Comparison of ENCODE assay signal across 25 mouse cellular contexts in the genomic region with DNA sequence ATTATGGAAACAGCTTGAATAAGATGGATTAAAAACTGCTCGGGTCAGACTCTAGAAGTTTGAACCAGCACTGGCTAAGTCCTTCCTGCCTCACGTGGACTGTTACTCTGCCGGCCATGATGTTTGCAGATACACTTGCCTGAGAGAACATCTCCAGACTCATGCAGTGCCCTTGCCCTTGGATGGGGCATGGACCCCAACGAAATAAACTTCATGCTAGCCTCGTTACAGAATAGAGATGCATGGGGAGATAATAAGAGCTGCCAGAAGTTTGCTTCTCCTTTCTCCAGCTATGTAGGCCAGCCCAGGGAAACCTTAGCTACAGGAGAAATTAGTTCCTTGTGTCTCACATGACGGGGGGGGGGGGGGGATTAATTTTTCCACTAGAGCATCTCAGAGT. TPM values are rescaled to one million over a fixed set of nuclear protein-coding genes. Genes with fewer than 3 reads are reported as not detected.
A peak's percentile ranks its signal among the peaks of the same experiment; 100 is the strongest.
DNase-seq lines count a peak whose midpoint lies in the region; TF ChIP-seq lines count a peak whose summit lies in the region.
"Had no signal": no experiment of that assay in that cellular context is flagged by ENCODE, and none has a peak within 500 bp of the region (broad histone marks: within the 10 kb centered on the region; RNA-seq: fewer than 3 reads in every experiment).

No protein-coding gene starts in this region.

- H3K4me1 ChIP-seq in heart, embryonic 10.5 days, result no peaks in the 10 kb centered on the region
- peaks cover 15 to 22% of the 10 kb centered on the region in 2 experiments for H3K4me1 ChIP-seq in MEL (ENCODE audit: control insufficient read depth in 1 of 2, insufficient read depth in 2 of 2, low read length in 2 of 2)

- TF ChIP-seq EP300 in MEL (IDR thresholded peaks at IDR 0.05; ENCODE audit: low read depth in 1 of 2, low read length in 2 of 2), result peak in 1 of 2 experiments; percentile 38; a peak in 2 of 4 replicates

- H3K27ac ChIP-seq in heart, embryonic 10.5 days, result no peak overlapping the region
- H3K27ac ChIP-seq in MEL (ENCODE audit: control insufficient read depth, low read depth, low read length), result peak overlapping the region; percentile 17; the same call in 1 of the 2 replicates

- H3K9ac ChIP-seq in MEL (ENCODE audit: control insufficient read depth, low read depth, low read length, poor library complexity, severe bottlenecking), result peak overlapping the region; percentile 43; the same call in 1 of the 2 replicates

- H3K9me3 ChIP-seq in heart, embryonic 10.5 days, result no peaks in the 10 kb centered on the region
- no peaks in the 10 kb centered on the region for H3K9me3 ChIP-seq in MEL (replicated peaks; ENCODE audit: insufficient read depth, low read length)
- H3K9me3 ChIP-seq: G1E had no signal

- no peak for TF ChIP-seq RAD21 in MEL (IDR thresholded peaks at IDR 0.05; ENCODE audit: low read depth, low read length)

- H3K4me3 ChIP-seq in heart, embryonic 10.5 days, result no peak overlapping the region
- no peak overlapping the region for H3K4me3 ChIP-seq in MEL (ENCODE audit: control insufficient read depth in 1 of 2, insufficient read depth in 1 of 2, low read depth in 2 of 2, low read length in 2 of 2)

- no peak for TF ChIP-seq CTCF in MEL (IDR thresholded peaks at IDR 0.05 in 2 of 3, conservative IDR thresholded peaks at IDR 0.05 in 1 of 3; ENCODE audit: control insufficient read depth in 1 of 3, insufficient read depth in 1 of 3, low read depth in 2 of 3, low read length in 3 of 3, poor library complexity in 1 of 3, severe bottlenecking in 1 of 3)

- H3K79me2 ChIP-seq in MEL (ENCODE audit: control insufficient read depth, insufficient read depth, low read length, poor library complexity), result no peaks in the 10 kb centered on the region

- peak; percentile 67 for DNase-seq in heart, adult 11 months
- no peak for DNase-seq in heart, embryonic 10.5 days (ENCODE audit: low spot score)
- peak; percentile 61 for DNase-seq in MEL (ENCODE audit: low read depth, low spot score)
- DNase-seq in adrenal gland, adult 2 months, result no peak
- DNase-seq: adrenal gland, adult 8-10 months; adrenal gland, postnatal 10 days; adrenal gland, postnatal 14 days; adrenal gland, postnatal 25 days; adrenal gland, postnatal 36 days; B cell, adult 2 months; cerebellum, adult 11 months; cerebellum, adult 11-12 months; cerebellum, adult 18-20 months; cerebellum, adult 2 months; cerebellum, adult 8-10 months had no signal

- no peaks in the 10 kb centered on the region for H3K36me3 ChIP-seq in heart, embryonic 10.5 days
- H3K36me3 ChIP-seq in MEL (ENCODE audit: control insufficient read depth in 1 of 2, insufficient read depth in 2 of 2, low read length in 2 of 2), result peaks cover 0 to 23% of the 10 kb centered on the region in 2 experiments; a peak in 2 of 4 replicates
- H3K36me3 ChIP-seq: G1E had no signal

- TF ChIP-seq POLR2A in MEL (IDR thresholded peaks at IDR 0.05; ENCODE audit: control insufficient read depth in 1 of 2, insufficient read depth in 1 of 2, low read depth in 1 of 2, low read length in 2 of 2, poor library complexity in 1 of 2), result no peak

- WGBS in heart, embryonic 10.5 days, result 73% methylated on average over 6 of the region's 6 CpGs

- peaks cover 14% of the 10 kb centered on the region; the same call in 1 of the 2 replicates for H3K27me3 ChIP-seq in heart, embryonic 10.5 days (ENCODE audit: insufficient read depth, poor library complexity, severe bottlenecking)
- no peaks in the 10 kb centered on the region for H3K27me3 ChIP-seq in MEL (ENCODE audit: control insufficient read depth in 1 of 2, insufficient read depth in 2 of 2, low read length in 2 of 2)
- H3K27me3 ChIP-seq: CH12.LX, Patski had no signal

TF ChIP-seq in MEL, 35 proteins besides CTCF, POLR2A, EP300 and RAD21:
- TF ChIP-seq USF1 (IDR thresholded peaks at IDR 0.05; ENCODE audit: low read depth, low read length) (peak; percentile 38; the same call in 1 of the 2 replicates), MYC (IDR thresholded peaks at IDR 0.05; ENCODE audit: low read depth, low read length) (peak; percentile 41; the same call in 1 of the 2 replicates), MAZ (IDR thresholded peaks at IDR 0.05; ENCODE audit: low read depth, low read length) (no peak), MXI1 (IDR thresholded peaks at IDR 0.05; ENCODE audit: low read depth, low read length) (0 out of 2 replicates have a peak, but pooled peaks have one; percentile 17), BHLHE40 (IDR thresholded peaks at IDR 0.05; ENCODE audit: borderline replicate concordance, low read depth, low read length) (no peak), SMC3 (IDR thresholded peaks at IDR 0.05; ENCODE audit: low read depth, low read length) (0 out of 2 replicates have a peak, but pooled peaks have one; percentile 7), MAX (IDR thresholded peaks at IDR 0.05; ENCODE audit: low read length) (peak; percentile 58), GATA1 (IDR thresholded peaks at IDR 0.05; ENCODE audit: low read depth, low read length) (peak; percentile 77)

RNA-seq across cellular contexts. Expression of a gene that starts 21.9 kb away (rescaled TPM):
- not detected in 2 replicates for polyA plus RNA-seq in heart, embryonic 10.5 days (2016; fragmentation: Nextera tagmentation; extraction: Ambion mirVana)
- not detected in 2 replicates for total RNA-seq in MEL (2012; rRNA removed)
- polyA plus RNA-seq in MEL (2012; ENCODE audit: insufficient read depth in 1 of 2, insufficient read length in 2 of 2, low read depth in 1 of 2, low replicate concordance in 2 of 2, missing spikeins in 1 of 2), result not detected
- total RNA-seq in adrenal gland, adult 2 months (2021), result not detected
- polyA plus RNA-seq in adrenal gland, adult 2 months (2012; rRNA removed), result not detected in 2 replicates
- total RNA-seq: adrenal gland, adult 18-20 months; adrenal gland, adult 8-10 months; adrenal gland, postnatal 10 days; adrenal gland, postnatal 14 days; adrenal gland, postnatal 25 days; adrenal gland, postnatal 36 days; adrenal gland, postnatal 4 days; CH12.LX; ES-E14 had no signal
- polyA plus RNA-seq: activated CD4-positive, CD25-positive, alpha-beta regulatory T cell, adult 4 months; brain, embryonic 14.5 days; C2C12; CD4-positive, CD25-positive, alpha-beta regulatory T cell, adult 4 months; cerebellum, adult 2 months; G1E; Patski had no signal

RNA-seq across cellular contexts. Expression of a gene that starts 47.9 kb away (rescaled TPM):
- 22.7 and 31.3 TPM in 2 replicates for polyA plus RNA-seq in heart, embryonic 10.5 days (2016; fragmentation: Nextera tagmentation; extraction: Ambion mirVana)
- total RNA-seq in MEL (2012; rRNA removed), result 52.7 and 55.7 TPM in 2 replicates
- 10 to 100 TPM in 1 of 2 experiments, not detected in 1; 76.5 TPM for polyA plus RNA-seq in MEL (2012; ENCODE audit: insufficient read depth in 1 of 2, insufficient read length in 2 of 2, low read depth in 1 of 2, low replicate concordance in 2 of 2, missing spikeins in 1 of 2)
- total RNA-seq in adrenal gland, adult 2 months (2021), result 10 to 100 TPM; 40.5 to 53.8 TPM
- polyA plus RNA-seq in adrenal gland, adult 2 months (2012; rRNA removed), result 33.0 and 42.8 TPM in 2 replicates

RNA-seq across cellular contexts. Expression of a gene that starts 56.4 kb away (rescaled TPM):
- polyA plus RNA-seq in heart, embryonic 10.5 days (2016; fragmentation: Nextera tagmentation; extraction: Ambion mirVana), result 79.9 and 92.8 TPM in 2 replicates
- 77.3 and 90.6 TPM in 2 replicates for total RNA-seq in MEL (2012; rRNA removed)
- 10 to 100 TPM in 1 of 2 experiments, not detected in 1; 89.7 TPM for polyA plus RNA-seq in MEL (2012; ENCODE audit: insufficient read depth in 1 of 2, insufficient read length in 2 of 2, low read depth in 1 of 2, low replicate concordance in 2 of 2, missing spikeins in 1 of 2)
- total RNA-seq in adrenal gland, adult 2 months (2021), result 10 to 100 TPM; 47.5 to 59.8 TPM
- polyA plus RNA-seq in adrenal gland, adult 2 months (2012; rRNA removed), result 176 and 182 TPM in 2 replicates

Comparison
In these comparisons a context has a peak if more than half of its experiments do, and no peak if none do; other contexts are left out.
1. DNase-seq: peak in heart, adult 11 months (single experiment) and MEL (single experiment); none in heart, embryonic 10.5 days (single experiment) and adrenal gland, adult 2 months (single experiment).